Mouse (Mus musculus): Measurements from ENCODE around the gene B3gnt9. TPM values are rescaled to one million over a fixed set of nuclear protein-coding genes. Genes with fewer than 3 reads are reported as not detected.

Gene B3gnt9
- polyA plus RNA-seq, 1 experiment from 2014 or later = 3.6 TPM

DNA sequence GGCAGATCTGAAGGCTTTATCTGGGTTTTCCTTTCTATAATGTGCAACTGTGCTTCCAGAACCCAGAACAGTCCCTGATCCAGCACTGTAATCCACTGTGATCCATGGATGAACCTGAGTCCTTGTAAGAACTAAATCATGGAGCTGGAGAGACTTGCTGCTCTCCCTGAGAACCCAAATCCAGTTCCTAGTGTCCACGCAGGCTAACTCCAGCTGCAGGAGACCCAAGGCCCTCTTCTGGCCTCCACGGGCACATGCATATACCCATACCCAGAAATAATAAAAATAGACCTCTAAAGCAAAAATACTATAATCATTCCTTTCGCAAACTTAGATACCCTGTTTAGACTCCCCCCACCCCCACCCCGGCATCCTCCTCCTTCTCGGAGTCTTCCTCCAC, 33.3 kb upstream of the B3gnt9 start:
- 86% methylated on average over 5 of the region's 5 CpGs for WGBS
- H3K36me3 ChIP-seq (ENCODE audit: control insufficient read depth, insufficient read depth, low read length) = no peaks in the 10 kb centered on the region
- no peak overlapping the region for H3K27ac ChIP-seq (ENCODE audit: low read depth, low read length)
- H3K9ac ChIP-seq (ENCODE audit: low read length) = peak overlapping the region; percentile 46
- peak overlapping the region; percentile 47 for H3K4me3 ChIP-seq (ENCODE audit: low read depth, low read length)
- DNase-seq (ENCODE audit: low spot score) (no peak), ATAC-seq (ENCODE audit: insufficient read depth, low FRiP score, low TSS enrichment) (no peak)
- H3K9me3 ChIP-seq (ENCODE audit: control insufficient read depth, low read length) = no peaks in the 10 kb centered on the region
- H3K4me2 ChIP-seq (ENCODE audit: low read depth) = peak overlapping the region; percentile 74
- H3K27me3 ChIP-seq (ENCODE audit: control insufficient read depth, insufficient read depth, low read length) = peaks cover 11% of the 10 kb centered on the region
- H3K4me1 ChIP-seq (ENCODE audit: control insufficient read depth, insufficient read depth, low read length) = 0 out of 2 replicates have a peak, but pooled peaks cover 10% of the 10 kb centered on the region

DNA sequence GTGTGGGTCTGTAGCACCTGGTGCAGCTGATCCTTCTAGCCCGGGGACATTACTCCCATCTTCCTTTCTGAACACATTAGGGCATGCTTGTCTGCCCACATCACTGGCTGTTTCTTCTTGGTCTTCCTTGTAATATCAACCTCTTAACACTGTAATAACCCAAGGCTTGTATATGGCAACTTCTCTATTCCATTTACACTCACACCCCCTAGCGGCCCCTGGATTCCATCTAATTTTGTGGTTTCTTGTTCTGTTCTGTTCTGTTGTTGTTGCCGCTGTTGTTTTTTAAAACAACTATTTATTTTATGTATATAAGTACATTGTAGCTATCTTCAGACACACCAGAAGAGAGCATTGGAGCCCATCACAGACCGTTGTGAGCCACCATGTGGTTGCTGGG, 32.0 kb upstream of the B3gnt9 start:
- Histone ChIP-seq H3K4me3 (ENCODE audit: low read depth, low read length) (no peak overlapping the region), H3K36me3 (ENCODE audit: control insufficient read depth, insufficient read depth, low read length) (0 out of 2 replicates have a peak, but pooled peaks cover 2% of the 10 kb centered on the region), H3K9ac (ENCODE audit: low read length) (no peak overlapping the region; the same call in 1 of the 2 replicates), H3K4me2 (ENCODE audit: low read depth) (peak overlapping the region; percentile 7; the same call in 1 of the 2 replicates), H3K4me1 (ENCODE audit: control insufficient read depth, insufficient read depth, low read length) (0 out of 2 replicates have a peak, but pooled peaks cover 10% of the 10 kb centered on the region), H3K9me3 (ENCODE audit: control insufficient read depth, low read length) (no peaks in the 10 kb centered on the region), H3K27ac (ENCODE audit: low read depth, low read length) (no peak overlapping the region), H3K27me3 (ENCODE audit: control insufficient read depth, insufficient read depth, low read length) (peaks cover 11% of the 10 kb centered on the region)
- 88% methylated on average over 4 of the region's 4 CpGs for WGBS
- no peak for DNase-seq (ENCODE audit: low spot score)
- ATAC-seq (ENCODE audit: insufficient read depth, low FRiP score, low TSS enrichment) = no peak

DNA sequence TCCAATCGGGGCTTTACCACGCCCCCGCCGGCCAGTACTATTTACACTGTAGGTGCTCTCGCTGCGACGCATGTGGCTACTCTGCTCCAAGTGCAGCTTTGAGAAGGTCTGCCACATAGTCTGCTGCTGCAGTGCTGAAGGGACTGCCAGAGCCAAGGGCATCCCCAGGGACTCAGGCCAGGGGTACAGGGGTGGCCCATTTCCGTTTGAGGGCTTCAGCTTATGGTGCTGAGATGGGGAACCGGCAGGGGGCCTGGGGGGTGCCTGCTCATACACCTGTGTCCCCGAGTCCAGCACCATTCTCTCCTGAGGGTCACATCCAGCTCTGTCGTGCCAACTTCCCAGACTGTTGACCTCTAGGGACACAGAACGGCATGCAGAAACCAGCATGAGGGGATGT, 30.6 kb upstream of the B3gnt9 start:
- 44% methylated on average over 12 of the region's 12 CpGs for WGBS
- H3K4me1 ChIP-seq (ENCODE audit: control insufficient read depth, insufficient read depth, low read length) = 0 out of 2 replicates have a peak, but pooled peaks cover 10% of the 10 kb centered on the region

DNA sequence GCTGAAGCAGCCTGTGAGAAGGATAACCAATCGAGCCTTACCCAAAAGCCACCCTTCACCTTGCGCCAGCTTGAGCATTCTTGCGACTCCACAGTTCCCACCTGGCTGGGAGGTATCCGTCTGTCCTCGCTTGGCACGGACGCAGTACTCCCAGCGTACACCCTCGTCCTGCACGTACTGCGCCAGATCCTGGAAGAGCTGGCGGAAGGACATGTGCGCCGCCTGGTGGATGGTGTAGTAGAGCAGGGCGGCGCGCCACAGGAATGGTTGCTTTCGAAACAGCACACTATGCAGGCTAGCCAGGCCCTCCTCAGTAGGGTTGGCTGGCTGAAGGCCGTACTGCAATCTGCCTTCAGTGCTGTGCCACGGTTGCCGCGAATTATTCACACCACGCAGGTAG, 28.1 kb upstream of the B3gnt9 start:
- ATAC-seq (ENCODE audit: insufficient read depth, low FRiP score, low TSS enrichment) = peak; percentile 40; the same call in 1 of the 2 replicates
- Histone ChIP-seq H3K4me3 (ENCODE audit: low read depth, low read length) (no peak overlapping the region), H3K27ac (ENCODE audit: low read depth, low read length) (no peak overlapping the region), H3K4me1 (ENCODE audit: control insufficient read depth, insufficient read depth, low read length) (no peaks in the 10 kb centered on the region), H3K9ac (ENCODE audit: low read length) (no peak overlapping the region), H3K27me3 (ENCODE audit: control insufficient read depth, insufficient read depth, low read length) (peaks cover 27% of the 10 kb centered on the region), H3K9me3 (ENCODE audit: control insufficient read depth, low read length) (no peaks in the 10 kb centered on the region), H3K36me3 (ENCODE audit: control insufficient read depth, insufficient read depth, low read length) (0 out of 2 replicates have a peak, but pooled peaks cover 4% of the 10 kb centered on the region), H3K4me2 (ENCODE audit: low read depth) (no peak overlapping the region)
- WGBS = 15% methylated on average over 21 of the region's 23 CpGs
- DNase-seq (ENCODE audit: low spot score) = peak; percentile 64

More for the DNA sequence above, 30.6 kb upstream of the B3gnt9 start:
- H3K27me3 ChIP-seq (ENCODE audit: control insufficient read depth, insufficient read depth, low read length) = peaks cover 10% of the 10 kb centered on the region
- H3K9ac ChIP-seq (ENCODE audit: low read length) = no peak overlapping the region
- 0 out of 2 replicates have a peak, but pooled peaks cover 4% of the 10 kb centered on the region for H3K36me3 ChIP-seq (ENCODE audit: control insufficient read depth, insufficient read depth, low read length)
- H3K4me2 ChIP-seq (ENCODE audit: low read depth) = no peak overlapping the region
- H3K4me3 ChIP-seq (ENCODE audit: low read depth, low read length) = no peak overlapping the region
- H3K9me3 ChIP-seq (ENCODE audit: control insufficient read depth, low read length) = no peaks in the 10 kb centered on the region
- no peak overlapping the region for H3K27ac ChIP-seq (ENCODE audit: low read depth, low read length)
- no peak for DNase-seq (ENCODE audit: low spot score)
- no peak for ATAC-seq (ENCODE audit: insufficient read depth, low FRiP score, low TSS enrichment)

DNA sequence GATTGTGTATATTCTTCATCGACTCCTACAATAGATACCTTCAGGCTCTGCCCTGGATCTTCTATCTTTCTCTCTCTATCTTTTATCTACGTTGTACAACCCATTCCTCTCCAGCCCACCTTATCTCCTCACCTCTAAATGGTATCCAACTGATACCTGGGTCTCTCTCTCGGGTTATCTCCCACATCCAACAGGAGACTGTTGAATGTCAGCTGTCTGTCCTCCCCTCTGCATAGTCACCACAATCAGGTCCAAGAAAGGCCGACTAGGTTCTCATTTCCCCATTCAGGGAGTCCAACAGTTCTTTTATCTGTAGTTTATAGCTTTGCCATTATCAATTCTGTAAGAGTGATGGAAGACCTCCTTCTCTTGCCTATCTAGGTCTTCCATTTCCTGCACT, 27.3 kb upstream of the B3gnt9 start:
- no peak overlapping the region for H3K9ac ChIP-seq (ENCODE audit: low read length)
- H3K27me3 ChIP-seq (ENCODE audit: control insufficient read depth, insufficient read depth, low read length) = peaks cover 35% of the 10 kb centered on the region
- no peaks in the 10 kb centered on the region for H3K9me3 ChIP-seq (ENCODE audit: control insufficient read depth, low read length)
- ATAC-seq (ENCODE audit: insufficient read depth, low FRiP score, low TSS enrichment) = no peak
- H3K4me1 ChIP-seq (ENCODE audit: control insufficient read depth, insufficient read depth, low read length) = no peaks in the 10 kb centered on the region
- no peak overlapping the region for H3K4me2 ChIP-seq (ENCODE audit: low read depth)
- 0 out of 2 replicates have a peak, but pooled peaks cover 4% of the 10 kb centered on the region for H3K36me3 ChIP-seq (ENCODE audit: control insufficient read depth, insufficient read depth, low read length)
- no peak for DNase-seq (ENCODE audit: low spot score)
- no peak overlapping the region for H3K4me3 ChIP-seq (ENCODE audit: low read depth, low read length)
- 85% methylated on average over 4 of the region's 4 CpGs for WGBS
- H3K27ac ChIP-seq (ENCODE audit: low read depth, low read length) = no peak overlapping the region

DNA sequence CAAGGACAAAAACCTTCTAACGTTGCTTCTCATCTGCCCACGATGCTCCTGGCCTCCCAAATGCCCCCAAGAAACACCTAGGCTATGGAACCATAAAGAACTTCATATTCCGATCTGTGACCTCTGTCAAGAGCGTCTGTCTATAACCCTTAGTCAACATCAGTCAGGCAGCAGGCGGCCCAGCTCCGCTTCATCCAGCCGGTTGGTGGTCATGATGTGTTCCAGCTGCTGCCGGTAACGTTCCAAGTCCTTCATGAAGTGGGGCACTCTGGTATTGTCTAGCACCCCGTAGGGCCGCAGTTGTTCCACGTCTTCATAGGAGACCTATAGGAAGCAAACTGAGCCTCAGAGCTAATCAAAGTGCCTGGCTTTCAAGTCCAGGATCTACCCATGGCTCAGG, 26.9 kb upstream of the B3gnt9 start:
- Histone ChIP-seq H3K27ac (ENCODE audit: low read depth, low read length) (no peak overlapping the region), H3K4me1 (ENCODE audit: control insufficient read depth, insufficient read depth, low read length) (no peaks in the 10 kb centered on the region), H3K9ac (ENCODE audit: low read length) (no peak overlapping the region), H3K27me3 (ENCODE audit: control insufficient read depth, insufficient read depth, low read length) (peaks cover 40% of the 10 kb centered on the region), H3K36me3 (ENCODE audit: control insufficient read depth, insufficient read depth, low read length) (0 out of 2 replicates have a peak, but pooled peaks cover 4% of the 10 kb centered on the region), H3K4me2 (ENCODE audit: low read depth) (no peak overlapping the region), H3K4me3 (ENCODE audit: low read depth, low read length) (no peak overlapping the region), H3K9me3 (ENCODE audit: control insufficient read depth, low read length) (no peaks in the 10 kb centered on the region)
- ATAC-seq (ENCODE audit: insufficient read depth, low FRiP score, low TSS enrichment) = no peak
- no peak for DNase-seq (ENCODE audit: low spot score)
- 82% methylated on average over 12 of the region's 12 CpGs for WGBS

DNA sequence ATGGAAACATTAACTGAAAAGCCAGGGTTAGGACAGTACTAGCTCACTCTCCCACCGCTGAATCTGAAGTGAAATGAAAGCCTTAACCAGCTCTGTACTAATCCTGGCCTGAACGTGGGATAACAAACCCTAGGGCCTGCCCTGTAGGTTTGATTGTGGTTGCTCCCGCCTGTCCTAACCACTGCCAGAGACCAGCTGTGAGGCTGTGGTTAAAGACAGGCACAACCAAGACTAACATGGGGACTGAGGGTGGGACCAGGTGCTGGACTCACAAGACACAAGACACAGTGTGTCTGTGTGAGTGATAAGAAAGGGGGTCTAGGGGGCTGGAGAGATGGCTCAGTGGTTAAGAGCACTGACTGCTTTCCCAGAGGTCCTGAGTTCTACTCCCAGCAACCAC, 25.6 kb upstream of the B3gnt9 start:
- H3K4me2 ChIP-seq (ENCODE audit: low read depth) = no peak overlapping the region
- 0 out of 2 replicates have a peak, but pooled peaks cover 2% of the 10 kb centered on the region for H3K4me1 ChIP-seq (ENCODE audit: control insufficient read depth, insufficient read depth, low read length)
- WGBS = 65% methylated on average over 3 of the region's 3 CpGs
- DNase-seq (ENCODE audit: low spot score) (no peak), ATAC-seq (ENCODE audit: insufficient read depth, low FRiP score, low TSS enrichment) (no peak)
- H3K9me3 ChIP-seq (ENCODE audit: control insufficient read depth, low read length) = no peaks in the 10 kb centered on the region
- H3K4me3 ChIP-seq (ENCODE audit: low read depth, low read length) = no peak overlapping the region
- 0 out of 2 replicates have a peak, but pooled peaks cover 4% of the 10 kb centered on the region for H3K36me3 ChIP-seq (ENCODE audit: control insufficient read depth, insufficient read depth, low read length)
- no peak overlapping the region for H3K27ac ChIP-seq (ENCODE audit: low read depth, low read length)
- H3K9ac ChIP-seq (ENCODE audit: low read length) = no peak overlapping the region
- peaks cover 52% of the 10 kb centered on the region for H3K27me3 ChIP-seq (ENCODE audit: control insufficient read depth, insufficient read depth, low read length)

DNA sequence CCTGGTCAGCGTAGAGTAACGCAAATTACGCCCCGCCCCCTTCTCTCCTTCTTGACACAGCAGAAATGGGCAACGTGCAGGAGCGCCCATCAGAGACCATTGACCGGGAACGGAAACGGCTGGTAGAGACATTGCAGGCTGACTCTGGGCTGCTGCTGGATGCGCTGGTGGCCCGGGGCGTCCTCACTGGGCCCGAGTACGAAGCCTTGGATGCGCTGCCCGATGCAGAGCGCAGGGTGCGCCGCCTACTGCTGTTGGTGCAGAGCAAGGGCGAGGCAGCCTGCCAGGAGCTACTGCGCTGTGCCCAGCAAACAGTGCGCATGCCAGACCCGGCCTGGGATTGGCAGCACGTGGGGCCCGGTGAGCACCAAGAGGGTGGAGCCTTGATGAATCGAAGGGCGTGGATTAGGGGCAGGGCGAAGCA, 24.0 kb upstream of the B3gnt9 start:
- 0 out of 2 replicates have a peak, but pooled peaks cover 4% of the 10 kb centered on the region for H3K36me3 ChIP-seq (ENCODE audit: control insufficient read depth, insufficient read depth, low read length)
- DNase-seq (ENCODE audit: low spot score) (peak; percentile 33), ATAC-seq (ENCODE audit: insufficient read depth, low FRiP score, low TSS enrichment) (0 out of 2 replicates have a peak, but pooled peaks have one; percentile 2)
- 0 out of 2 replicates have a peak, but pooled peaks cover 2% of the 10 kb centered on the region for H3K4me1 ChIP-seq (ENCODE audit: control insufficient read depth, insufficient read depth, low read length)
- H3K9ac ChIP-seq (ENCODE audit: low read length) = no peak overlapping the region
- H3K27me3 ChIP-seq (ENCODE audit: control insufficient read depth, insufficient read depth, low read length) = peaks cover 68% of the 10 kb centered on the region
- no peak overlapping the region for H3K27ac ChIP-seq (ENCODE audit: low read depth, low read length)
- 0 out of 2 replicates have a peak overlapping the region, but pooled peaks have one; percentile 7 for H3K4me3 ChIP-seq (ENCODE audit: low read depth, low read length)
- H3K4me2 ChIP-seq (ENCODE audit: low read depth) = no peak overlapping the region
- WGBS = 3% methylated on average over 27 of the region's 28 CpGs
- H3K9me3 ChIP-seq (ENCODE audit: control insufficient read depth, low read length) = no peaks in the 10 kb centered on the region
